Mouse (Mus musculus): ENCODE measurements around the gene Tctex1d4.

Gene Tctex1d4

DNA sequence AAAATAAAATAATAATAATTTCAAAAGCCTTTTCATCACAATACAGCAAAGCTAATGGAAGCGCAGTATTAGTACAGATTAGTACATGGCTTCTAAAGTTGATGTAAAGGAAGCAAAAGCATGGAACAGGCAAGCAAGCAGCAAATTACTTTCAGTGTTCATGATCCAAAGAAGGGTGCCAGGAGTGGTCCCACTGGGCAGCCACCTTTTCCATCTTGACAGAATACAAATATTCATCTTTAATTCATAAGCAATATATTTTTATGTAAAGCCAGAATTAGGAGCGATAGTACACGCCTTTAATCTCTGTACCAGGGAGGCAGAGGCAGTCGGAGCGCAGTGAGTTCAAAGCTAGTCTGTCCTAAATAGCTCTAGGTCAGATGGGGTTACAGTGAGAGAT is 7.0 kb upstream of the Tctex1d4 start:
- intact Hi-C loops (cut with DNase I): loop anchor here (5.0 kb wide), 1 partner anchor 117 kb away; no protein-coding TSS in a partner anchor

DNA sequence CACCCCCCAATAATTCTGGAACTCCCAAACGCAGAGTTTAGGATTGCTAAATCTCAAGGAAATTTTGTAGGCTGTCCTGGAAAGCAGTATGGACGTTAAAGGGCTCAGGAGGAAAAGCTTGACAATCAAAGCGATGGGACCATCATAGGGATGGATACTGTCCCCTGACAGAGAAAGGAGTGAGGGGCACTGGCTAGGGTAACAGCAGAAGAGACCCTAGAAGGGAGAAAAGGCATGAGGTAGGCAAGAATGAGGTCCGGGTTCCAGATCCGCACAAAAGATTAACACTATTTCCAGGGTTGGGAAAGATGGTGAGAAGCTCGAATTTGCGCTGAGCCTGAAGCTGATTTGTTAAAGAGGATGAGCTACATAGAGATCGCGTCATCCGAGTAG is 6.5 kb upstream of the Tctex1d4 start:
- intact Hi-C loops (cut with DNase I): loop anchor here (5.0 kb wide), 1 partner anchor 118 kb away; no protein-coding TSS in a partner anchor

DNA sequence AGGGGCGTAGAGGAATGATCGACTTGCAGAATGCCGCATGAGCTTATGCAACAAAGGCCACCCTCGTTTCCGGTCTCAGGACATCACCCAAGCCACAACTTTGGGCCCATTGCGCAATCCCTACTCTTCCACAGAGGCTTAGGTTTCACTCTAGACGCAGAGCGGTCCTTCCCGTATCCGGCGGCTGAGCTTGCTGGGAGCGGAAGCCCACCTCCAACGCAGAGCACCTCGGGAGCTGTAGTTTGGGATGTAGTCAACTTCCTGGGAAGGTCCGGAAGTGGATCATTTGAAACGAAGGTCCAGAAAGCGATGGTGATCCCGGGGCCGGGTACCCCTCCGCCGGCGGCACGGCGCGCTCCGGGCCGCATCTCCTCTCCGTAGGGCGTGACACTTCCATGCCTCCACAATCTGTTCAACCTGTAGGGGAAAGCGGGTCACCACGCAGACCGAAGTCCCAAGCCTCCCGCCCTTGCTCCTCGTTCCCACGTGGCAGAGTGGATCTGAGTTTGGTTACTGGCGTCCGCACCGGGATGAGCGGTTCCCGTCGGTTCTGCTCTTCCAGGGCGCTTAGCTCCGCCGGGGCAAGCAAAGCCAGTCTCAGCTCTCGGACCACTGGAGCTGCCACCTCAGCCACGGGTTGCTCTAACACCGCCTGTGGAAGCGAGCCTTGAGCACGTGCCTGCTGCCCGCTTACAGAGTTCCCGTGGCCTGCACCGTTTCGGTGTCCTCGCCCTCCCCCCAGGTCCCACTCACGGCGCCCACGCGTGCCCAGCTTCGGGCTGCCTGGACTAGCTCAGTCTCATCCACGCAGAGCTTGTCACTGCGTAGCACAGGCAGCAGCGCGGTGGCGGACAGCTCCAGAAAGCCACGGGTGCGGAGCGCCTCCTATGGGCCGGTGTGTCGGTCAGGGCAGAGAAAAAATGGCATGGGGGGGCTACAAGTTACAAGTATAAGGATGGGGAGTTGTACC is 5.9 kb upstream of the Tctex1d4 start:
- intact Hi-C loops (cut with DNase I): loop anchor here (5.0 kb wide), 1 partner anchor 118 kb away; no protein-coding TSS in a partner anchor

DNA sequence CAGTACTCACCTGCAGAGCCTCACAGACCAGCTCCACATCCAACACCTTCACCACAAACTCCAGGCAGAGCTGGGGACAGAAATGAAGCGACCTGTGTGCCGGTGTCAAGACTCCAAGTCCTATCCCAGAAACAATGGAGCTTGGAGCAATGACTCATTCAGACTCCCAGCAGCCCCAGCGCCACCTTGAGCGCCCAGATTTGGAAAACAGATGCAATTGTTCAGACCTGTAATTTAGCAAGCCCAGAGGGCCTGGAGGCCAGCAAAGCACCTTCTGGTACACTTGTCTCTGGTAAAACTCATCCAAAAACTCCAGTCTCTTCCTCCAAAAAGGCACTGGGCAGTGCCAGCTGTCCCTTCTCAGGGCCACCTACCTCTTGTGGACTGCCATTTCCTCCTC is 4.4 kb upstream of the Tctex1d4 start:
- intact Hi-C loops (cut with DNase I): loop anchor here (5.0 kb wide), 1 partner anchor 120 kb away; no protein-coding TSS in a partner anchor

DNA sequence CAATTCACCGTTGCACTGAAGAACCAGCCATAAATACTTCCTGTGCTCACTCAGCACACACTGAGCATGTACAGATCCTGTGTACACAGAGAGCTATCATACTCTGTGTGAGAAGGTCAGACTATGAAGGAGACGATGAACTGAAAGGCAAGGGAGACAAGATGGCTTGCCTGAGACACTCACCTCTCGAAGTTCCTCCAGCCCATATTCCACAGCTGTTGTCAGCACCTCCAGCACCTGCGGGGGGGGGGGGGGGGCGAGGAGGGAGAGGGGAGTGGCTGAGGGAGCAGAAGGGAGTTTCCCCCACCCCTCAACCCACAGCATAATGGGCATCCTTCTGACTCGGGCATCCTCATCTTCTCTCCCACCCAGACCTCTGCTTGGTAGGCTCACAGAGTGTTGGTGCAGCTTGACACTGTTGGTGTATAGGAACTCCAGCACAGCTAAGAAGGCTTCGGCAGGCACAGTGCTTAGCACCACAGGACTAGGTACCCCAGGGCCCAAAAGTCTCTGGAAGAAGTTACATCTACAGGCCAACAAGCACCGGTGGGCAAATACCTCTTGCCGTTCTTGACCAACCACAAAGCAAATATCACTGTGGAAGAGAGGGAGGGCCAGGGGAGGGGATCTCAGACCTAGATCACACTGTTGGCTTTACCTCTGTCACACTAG is 2.9 kb upstream of the Tctex1d4 start:
- intact Hi-C loops (cut with DNase I): loop anchor here (5.0 kb wide), 1 partner anchor 121 kb away; no protein-coding TSS in a partner anchor

DNA sequence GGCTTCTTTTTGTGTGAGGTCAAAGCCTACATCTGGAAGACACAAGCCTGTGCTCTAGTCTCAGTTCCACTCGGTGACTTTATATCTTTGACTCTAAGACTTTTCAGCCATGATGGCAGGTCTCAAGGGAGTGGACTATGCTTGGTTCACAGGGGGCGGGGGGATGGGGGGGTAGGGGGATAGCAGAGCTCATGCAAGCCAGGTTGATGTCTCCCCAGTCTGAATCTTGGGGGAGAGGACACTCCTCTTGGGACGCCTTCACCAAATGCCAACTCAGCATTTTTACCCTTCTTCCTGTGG is 2.4 kb upstream of the Tctex1d4 start:
- intact Hi-C loops (cut with DNase I): loop anchor here (5.0 kb wide), 1 partner anchor 122 kb away; no protein-coding TSS in a partner anchor

DNA sequence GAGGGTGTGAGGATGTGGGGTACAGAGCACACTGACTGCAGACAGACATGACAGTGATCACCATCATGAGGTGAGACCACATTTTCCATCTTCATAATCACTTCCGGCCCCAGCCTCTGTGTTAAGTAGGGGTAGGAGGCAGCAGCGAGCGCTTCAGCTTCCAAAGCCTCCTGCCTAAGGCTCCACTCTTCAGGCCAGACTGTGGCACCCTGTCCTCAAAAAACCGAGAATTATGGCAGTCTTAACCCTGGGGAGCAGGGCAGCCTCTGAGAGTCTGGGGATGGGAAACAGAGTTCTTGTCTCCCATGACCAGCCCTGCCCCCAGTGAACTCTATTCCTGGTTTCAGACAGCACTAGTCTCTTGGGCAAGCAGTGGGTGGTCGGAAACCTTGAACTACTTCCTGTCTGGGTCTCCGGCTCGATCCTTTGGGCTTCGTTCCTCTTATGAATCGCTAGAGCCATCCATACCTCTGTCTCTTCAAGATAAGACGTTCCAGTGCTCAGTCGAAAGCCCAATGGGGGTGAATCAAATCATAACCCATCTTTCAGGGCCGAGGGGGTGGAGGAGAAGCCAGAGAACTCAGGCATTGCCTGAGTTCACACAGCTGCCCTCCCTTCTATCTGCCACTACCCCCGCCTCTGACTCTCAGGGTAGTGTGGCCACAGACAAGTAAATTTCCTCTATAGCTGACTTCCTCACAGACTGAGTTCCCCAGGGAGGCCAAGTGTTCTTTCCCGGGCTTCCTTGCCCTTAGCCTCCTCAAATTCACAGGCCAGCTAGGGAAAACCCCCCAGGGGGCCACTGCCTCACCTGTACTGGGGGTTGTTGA is 1.9 kb upstream of the Tctex1d4 start:
- intact Hi-C loops (cut with DNase I): loop anchor here (5.0 kb wide), 1 partner anchor 122 kb away; no protein-coding TSS in a partner anchor

DNA sequence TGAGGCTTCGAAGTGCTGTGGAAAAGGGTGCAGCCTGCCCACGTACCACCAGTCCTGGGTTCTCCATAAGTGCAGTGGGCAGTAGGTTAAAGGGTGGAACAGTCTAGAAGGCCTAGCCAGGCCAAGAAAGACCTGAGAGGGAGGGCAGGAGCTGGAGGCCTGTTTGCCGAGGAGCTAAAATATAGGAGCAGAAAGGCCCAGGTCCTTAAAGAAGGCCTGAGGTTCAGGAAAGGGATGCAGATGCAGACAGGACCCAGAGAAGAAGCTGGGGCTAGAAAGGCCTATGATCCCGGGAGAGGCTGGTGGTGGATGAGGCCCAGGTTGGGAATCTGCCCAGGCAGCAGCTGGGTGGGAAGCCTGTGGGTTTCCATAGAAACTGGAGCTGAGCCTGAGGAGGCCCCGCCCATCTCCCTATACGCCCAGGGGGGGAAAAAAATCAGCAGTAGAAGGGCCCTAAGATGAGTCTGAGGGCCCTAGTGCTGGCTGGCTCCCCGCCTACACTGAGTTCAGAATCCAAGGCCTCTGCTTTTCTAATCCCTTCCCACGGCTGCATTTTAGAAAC is 1.2 kb upstream of the Tctex1d4 start, which contains the start of gene Btbd19:
Btbd19 (minus strand) TSS at position 378 of the 562 bp plus-strand sequence.
- intact Hi-C loops (cut with DNase I): no loop called here

DNA sequence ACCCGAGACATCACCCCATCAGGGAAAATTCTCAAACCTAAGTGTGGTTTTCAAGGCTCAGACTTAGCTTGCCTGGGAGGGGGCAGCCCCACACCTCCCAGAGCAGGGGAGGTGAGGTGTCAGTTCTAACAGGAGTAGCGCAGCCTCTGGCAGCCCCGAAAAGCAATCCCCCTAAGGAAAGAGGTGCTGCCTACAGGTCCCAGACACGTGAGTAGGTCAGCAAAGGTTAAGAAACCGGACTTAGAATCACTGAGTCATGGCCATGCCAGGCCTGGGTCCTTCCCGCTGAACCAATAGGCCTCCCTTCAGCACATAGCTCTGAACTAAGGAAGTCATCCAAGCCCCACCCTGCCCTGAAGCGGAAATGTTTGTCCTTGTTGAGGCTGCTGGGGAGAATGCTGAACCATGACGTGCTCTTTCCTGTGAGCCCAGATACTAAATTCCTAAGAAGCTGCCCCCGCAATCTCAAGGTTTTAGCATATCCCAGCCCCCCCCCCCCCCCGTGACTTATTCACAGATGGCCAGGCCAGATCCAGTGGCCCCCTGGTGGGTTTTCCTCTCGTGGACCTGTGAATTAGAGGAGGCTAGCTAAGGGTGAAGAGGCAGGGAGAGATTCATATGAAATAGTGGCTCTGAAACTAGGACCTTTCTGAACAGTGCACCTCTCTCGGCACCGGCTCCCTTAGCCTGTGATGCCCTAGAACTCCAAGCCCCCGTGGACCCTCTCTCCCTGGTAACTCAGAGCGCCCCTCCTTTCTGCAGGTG is 502 bp upstream of the Tctex1d4 start:
- intact Hi-C loops (cut with DNase I): no loop called here

DNA sequence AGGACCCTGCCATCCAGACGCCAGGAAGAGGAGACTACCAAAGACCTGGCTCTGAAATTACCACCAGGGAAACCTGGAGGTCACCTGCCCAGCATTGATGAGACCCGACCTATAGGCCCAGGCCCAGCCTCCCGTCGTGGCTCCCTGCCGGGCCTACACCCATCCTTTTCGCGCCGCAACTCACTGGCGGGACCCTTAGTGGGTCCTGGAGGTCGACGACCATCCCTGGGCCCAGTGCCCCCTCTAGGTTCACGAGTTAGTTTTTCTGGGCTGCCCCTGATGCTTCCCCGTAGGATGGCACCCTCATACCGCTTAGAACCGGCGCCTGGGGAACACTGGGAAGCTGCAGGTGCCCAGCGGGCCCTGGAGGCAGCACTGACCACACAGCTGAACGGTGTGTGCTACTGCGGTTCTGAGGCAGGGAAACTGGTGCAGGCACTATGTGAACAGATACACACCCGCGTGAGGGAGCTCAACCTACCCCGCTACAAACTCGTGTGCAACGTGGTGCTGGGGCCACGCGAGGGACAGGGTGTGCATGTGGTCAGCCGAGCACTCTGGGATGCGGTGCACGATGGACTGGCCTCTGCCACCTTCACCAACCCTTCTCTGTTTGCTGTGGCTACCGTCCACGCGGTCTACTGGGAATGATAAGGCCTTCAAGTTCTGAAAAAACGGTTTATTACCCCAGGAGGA is 1.5 kb downstream of the Tctex1d4 start:
- intact Hi-C loops (cut with DNase I): no loop called here

DNA sequence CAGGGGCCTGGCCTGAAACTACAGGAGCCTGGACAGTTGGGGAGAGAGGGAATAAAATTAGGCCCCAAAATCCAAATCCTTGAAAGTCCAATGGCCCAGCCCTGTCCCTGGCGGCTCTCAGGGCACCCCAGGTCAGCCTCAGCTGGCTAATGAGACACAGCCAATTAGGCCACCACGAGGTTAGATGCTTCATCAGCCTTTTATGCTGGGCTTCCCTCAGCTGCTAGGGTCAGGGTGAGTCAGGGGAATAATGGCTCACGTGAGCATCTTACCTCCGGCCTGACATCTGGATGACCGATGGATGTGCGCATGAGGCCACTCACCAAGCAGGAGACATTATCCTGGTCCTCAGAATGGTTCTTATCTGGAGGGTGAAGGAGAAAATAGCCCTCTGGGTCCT is 4.2 kb downstream of the Tctex1d4 start:
- intact Hi-C loops (cut with DNase I): no loop called here

DNA sequence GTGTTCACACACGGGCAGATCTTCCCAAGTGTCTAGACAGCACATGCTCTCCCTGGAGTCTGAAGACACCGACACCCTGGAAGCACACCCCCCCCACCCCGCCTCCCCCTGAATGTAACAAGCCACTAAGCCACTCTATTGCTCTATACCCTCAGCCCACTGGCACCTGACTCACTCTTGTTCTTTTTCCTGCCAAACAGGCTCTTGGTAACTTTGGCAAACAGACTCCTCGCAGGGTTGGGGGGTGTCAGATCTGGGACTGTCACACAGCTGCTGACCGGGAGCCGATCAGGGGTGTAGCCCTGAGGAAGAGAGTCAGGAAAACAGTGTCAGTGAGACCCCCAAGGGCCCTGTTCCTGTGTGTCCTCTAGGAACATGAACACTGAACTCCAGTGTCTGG is 4.6 kb downstream of the Tctex1d4 start:
- intact Hi-C loops (cut with DNase I): no loop called here

DNA sequence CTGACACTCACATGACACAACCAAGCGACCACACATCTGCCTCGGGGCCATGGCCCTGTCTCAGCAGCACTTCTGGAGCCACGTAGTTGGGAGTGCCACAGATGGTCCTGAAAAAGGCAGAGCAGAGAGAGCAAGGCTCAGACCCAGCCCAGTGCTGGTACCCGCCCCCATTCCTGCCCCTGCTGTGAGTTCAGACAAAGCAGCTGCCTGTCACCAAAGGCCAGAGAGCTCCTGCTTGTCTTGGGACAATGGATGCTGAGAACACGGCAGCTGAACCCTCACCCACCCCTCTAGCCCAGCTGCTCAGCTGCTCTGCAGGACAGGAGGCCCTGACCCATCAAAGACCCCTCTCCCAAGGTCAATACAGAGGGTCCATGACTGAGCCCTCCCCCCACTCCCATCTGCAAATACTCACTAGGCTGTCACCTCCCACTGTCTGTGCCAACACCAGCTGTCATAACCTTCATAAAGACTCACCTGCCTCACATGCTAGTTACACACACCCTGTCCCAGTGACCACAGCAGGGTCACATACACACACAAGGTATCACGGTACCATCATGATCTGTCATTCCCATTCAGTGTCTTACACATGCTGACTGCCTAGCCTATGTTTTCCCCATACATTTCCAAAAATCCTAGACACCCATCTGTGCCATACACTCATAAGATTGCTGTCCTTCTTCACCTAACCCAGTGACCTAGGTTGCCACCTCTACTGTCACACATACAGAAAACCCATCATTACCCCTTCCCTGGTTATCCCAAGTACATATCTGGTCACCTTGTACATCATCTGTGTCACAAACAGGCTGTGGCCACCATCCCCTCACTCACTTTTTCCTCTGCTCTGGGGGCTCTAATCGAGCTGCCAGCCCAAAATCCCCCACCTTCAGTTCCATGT is 5.5 kb downstream of the Tctex1d4 start:
- intact Hi-C loops (cut with DNase I): no loop called here

DNA sequence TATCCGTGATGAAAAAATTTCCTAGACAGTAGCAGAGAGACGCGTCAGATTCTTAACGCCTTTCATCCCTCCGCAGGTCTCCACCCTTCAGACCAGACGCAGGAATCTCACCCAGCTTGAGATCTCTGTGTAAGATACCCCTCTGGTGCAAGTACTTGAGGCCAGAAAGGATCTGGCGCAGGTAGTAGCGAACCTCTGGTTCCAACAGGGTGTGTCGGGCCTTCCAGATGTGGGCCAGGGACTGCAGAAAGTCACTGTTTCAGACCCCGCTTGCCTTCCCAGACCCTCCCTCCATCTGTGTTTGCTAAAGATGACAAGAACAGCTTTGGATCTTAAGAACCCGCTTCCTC is 6.2 kb downstream of the Tctex1d4 start:
- intact Hi-C loops (cut with DNase I): no loop called here

DNA sequence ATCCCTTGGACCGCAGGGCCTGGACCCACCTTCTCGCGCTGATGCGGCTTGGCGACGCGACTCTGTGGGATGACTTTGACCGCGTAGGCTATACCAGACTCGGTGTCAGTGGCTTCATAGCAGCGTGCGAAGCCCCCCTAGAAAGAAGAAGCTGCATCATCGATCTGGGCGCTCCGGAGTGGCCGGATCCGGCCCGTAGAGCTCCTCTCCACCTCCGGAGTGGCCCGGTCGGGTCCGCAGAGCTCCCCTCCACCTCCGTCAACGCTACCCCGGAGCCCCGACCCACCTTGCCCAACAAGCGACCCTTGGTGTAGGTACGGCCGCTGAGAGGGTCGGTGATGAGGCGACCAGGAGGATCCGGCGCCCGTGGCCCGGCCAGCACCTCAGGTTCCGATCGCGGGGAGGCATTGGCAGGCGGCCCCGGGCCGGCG is 6.8 kb downstream of the Tctex1d4 start:
- intact Hi-C loops (cut with DNase I): no loop called here

DNA sequence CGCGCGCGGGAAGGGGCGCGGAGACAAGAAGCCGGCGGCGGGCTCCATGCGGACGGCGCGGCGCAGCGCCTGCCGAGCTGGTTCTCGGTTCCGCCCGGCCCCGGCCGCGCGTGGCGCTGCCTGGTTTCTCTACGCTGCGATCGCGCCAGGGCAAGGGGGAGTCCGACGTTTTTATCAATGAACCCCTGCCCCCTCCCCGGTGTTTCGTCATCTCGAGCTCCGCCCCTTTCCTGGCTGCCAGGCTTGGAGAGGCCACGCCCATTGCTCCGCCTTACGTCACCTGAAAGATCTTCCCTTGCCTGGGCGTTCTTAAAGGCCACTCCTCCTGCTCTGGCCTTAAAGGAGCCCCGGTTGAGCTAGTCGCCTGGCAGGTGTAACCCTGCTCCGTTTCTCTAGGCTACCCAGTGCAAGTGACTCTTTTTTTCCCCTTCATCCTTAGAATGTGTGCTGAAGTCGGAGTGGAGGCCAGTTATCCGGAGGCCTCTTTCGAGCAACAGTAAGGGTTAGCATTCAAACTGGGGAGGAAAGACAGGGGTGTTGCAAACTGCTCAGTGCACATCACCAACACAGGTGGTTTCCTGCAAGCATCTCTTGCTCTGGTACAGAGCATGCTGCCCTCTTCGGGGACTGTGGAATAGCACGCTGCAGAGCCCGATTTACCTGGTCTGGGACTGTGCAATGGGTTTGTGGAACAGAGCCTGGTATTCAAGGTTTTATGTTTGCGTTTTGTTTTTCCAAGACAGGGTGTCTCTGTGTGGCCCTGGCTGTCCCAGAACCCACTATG is 7.4 kb downstream of the Tctex1d4 start, which contains the start of gene Plk3:
Plk3 (minus strand) TSS at position 147 of the 784 bp plus-strand sequence.
- intact Hi-C loops (cut with DNase I): no loop called here

DNA sequence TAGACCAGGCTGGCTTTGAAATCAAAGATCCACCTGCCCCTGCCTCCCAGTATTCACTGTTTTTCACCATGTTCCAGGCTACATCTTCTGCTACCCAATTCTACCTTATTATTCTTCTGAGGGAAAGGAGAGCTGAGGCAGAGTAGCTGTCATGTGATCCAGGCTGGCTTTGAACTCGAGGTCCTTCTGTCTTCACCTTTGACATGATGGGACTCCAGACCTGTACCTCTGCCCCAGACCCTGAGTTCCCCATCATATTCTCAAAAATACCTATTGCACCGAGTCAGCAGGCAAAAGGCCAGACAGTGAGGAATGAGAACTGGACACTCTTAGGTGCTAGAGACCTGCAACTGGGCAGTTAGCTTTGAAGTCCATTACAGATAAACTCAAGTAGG is 8.0 kb downstream of the Tctex1d4 start:
- intact Hi-C loops (cut with DNase I): no loop called here

DNA sequence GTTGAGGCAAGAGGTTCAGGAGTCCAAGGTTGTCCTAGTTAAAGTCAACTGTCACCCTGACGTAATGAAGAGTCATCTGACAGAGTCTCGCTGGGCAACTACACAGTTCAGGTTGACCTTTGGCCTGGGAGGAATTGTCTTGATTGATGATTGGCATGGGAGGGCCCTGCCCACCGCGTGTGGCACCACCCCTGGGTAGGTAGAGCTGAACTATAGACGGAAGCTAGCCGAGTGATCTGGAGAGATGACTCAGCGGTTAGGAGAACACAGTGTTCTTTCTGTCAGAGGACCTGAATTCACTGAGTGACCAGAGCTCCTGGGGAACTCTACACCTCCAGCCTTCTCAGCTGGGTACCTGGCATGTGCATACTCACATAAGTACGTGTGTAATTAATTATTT is 9.4 kb downstream of the Tctex1d4 start:
- intact Hi-C loops (cut with DNase I): no loop called here

Data from adrenal gland (tissue).